Mouse (Mus musculus): Measurements from ENCODE around the gene Cnfn. TPM values are rescaled to one million over a fixed set of nuclear protein-coding genes. Genes with fewer than 3 reads are reported as not detected.
"Not testable (repeated sequence)": the region's sequence is repeated elsewhere in the genome, so short reads cannot be mapped to it uniquely, and the experiment has no call there.

Cnfn gene
- polyA plus RNA-seq, 1 experiment = 1,347 TPM

DNA sequence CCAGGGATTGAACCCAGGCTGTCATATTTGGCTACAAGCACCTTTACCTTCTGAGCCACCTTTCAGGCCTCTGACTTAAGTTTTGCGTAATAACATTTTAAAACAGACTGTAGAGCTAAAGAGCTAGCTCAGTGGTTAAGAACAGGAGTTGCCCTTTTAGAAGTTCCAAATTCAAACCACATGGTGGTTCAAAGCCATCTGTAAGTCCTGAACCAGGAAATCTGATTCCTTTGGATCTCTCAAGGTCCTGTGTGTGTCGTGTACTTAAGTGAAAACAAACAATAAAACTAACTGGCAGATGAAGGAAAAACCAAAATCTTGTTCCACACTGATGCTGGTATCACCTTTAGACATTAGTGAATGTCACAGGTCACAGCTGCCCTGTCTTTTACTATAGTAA, 32.0 kb upstream of the Cnfn start:
- DNase-seq = no peak
- Histone ChIP-seq H3K4me1 (ENCODE audit: control insufficient read depth, insufficient read depth, low read length) (0 out of 2 replicates have a peak, but pooled peaks cover 4% of the 10 kb centered on the region), H3K4me3 (replicated peaks; ENCODE audit: extremely low read depth, low read depth, low read length) (no peak overlapping the region)
- whole genome bisulfite sequencing = 69% methylated on average over 2 of the region's 2 CpGs
- TF ChIP-seq CTCF (IDR thresholded peaks at IDR 0.05; ENCODE audit: insufficient read depth, low read length) = no peak
- TF ChIP-seq POLR2A (IDR thresholded peaks at IDR 0.05; ENCODE audit: borderline replicate concordance, extremely low read depth, low read depth, low read length) = no peak

DNA sequence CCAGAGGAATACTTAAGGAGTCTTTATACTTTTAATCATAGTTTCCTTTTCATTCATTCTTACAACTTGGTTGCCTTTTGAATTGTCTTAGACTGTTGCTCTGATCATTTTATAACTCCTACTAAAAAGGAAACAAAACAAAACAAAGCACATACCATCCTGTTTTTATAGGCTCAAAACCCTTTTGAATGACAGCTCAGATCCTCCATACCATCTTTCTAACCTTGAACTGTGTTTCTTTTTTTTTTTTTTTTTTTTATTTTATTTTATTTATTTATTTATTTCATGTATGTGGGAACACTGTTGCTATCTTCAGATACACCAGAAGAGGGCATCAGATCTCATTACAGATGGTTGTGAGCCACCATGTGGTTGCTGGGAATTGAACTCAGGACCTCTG, 29.5 kb upstream of the Cnfn start:
- H3K4me1 ChIP-seq (ENCODE audit: control insufficient read depth, insufficient read depth, low read length); DNase-seq; H3K4me3 ChIP-seq (replicated peaks; ENCODE audit: extremely low read depth, low read depth, low read length): not testable (repeated sequence)

DNA sequence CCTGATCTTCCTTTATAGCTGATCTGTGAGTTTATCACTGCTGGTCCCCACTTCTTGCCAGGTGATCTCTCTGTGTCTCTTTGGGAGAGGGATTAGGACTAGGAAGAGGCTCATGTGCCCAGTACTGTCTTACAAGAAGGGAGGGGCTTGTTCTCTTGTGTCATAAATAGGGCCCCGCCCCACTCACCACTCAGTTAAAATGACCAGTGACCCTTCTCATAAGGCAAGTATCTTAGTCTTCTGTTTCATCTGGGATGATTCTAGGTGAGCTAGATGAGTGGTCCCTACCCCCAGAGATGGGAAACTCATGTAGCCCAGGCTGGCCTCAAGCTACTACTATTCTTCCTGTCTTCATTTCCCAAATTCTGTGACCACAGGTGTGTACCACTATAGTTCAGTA, 29.1 kb upstream of the Cnfn start, which contains the start of gene Lipe:
Gene Lipe, minus strand, starts transcription at position 101 of the 400 bp plus-strand sequence.
- H3K4me1 ChIP-seq (ENCODE audit: control insufficient read depth, insufficient read depth, low read length) = peaks cover 10% of the 10 kb centered on the region
- 93% methylated on average over 1 of the region's 1 CpGs for WGBS
- TF ChIP-seq CTCF (IDR thresholded peaks at IDR 0.05; ENCODE audit: insufficient read depth, low read length) (no peak), POLR2A (IDR thresholded peaks at IDR 0.05; ENCODE audit: borderline replicate concordance, extremely low read depth, low read depth, low read length) (no peak)
- no peak within 1 kb of the TSS for H3K4me3 ChIP-seq (replicated peaks; ENCODE audit: extremely low read depth, low read depth, low read length)
- DNase-seq = no peak

- no peak for DNase-seq
- peaks cover 13% of the 10 kb centered on the region for H3K4me1 ChIP-seq (ENCODE audit: control insufficient read depth, insufficient read depth, low read length)
- 91% methylated on average over 14 of the region's 14 CpGs for WGBS
- no peak for TF ChIP-seq POLR2A (IDR thresholded peaks at IDR 0.05; ENCODE audit: borderline replicate concordance, extremely low read depth, low read depth, low read length)
- TF ChIP-seq CTCF (IDR thresholded peaks at IDR 0.05; ENCODE audit: insufficient read depth, low read length) = no peak
- H3K4me3 ChIP-seq (replicated peaks; ENCODE audit: extremely low read depth, low read depth, low read length) = peak overlapping the region; percentile 11
Measured at GRCm38 (mm10) chr7:25396621-25397020, 27.1 kb upstream of the Cnfn start.

- H3K4me3 ChIP-seq (replicated peaks; ENCODE audit: extremely low read depth, low read depth, low read length) = peak overlapping the region; percentile 97
- 4% methylated on average over 52 of the region's 52 CpGs for WGBS
- peak; percentile 96 for DNase-seq
- H3K4me1 ChIP-seq (ENCODE audit: control insufficient read depth, insufficient read depth, low read length) = peaks cover 17% of the 10 kb centered on the region
- TF ChIP-seq POLR2A (IDR thresholded peaks at IDR 0.05; ENCODE audit: borderline replicate concordance, extremely low read depth, low read depth, low read length) (peak; percentile 46; the same call in 1 of the 2 replicates), CTCF (IDR thresholded peaks at IDR 0.05; ENCODE audit: insufficient read depth, low read length) (no peak)
Measured at GRCm38 (mm10) chr7:25395558-25396521, 26.3 kb upstream of the Cnfn start.

GRCm38 (mm10) chr7:25395186-25395557, 25.6 kb upstream of the Cnfn start:
- Histone ChIP-seq H3K4me3 (replicated peaks; ENCODE audit: extremely low read depth, low read depth, low read length) (peak overlapping the region; percentile 86), H3K4me1 (ENCODE audit: control insufficient read depth, insufficient read depth, low read length) (peaks cover 21% of the 10 kb centered on the region)
- no peak for TF ChIP-seq CTCF (IDR thresholded peaks at IDR 0.05; ENCODE audit: insufficient read depth, low read length)
- no peak for TF ChIP-seq POLR2A (IDR thresholded peaks at IDR 0.05; ENCODE audit: borderline replicate concordance, extremely low read depth, low read depth, low read length)
- no peak for DNase-seq
- WGBS = 1% methylated on average over 22 of the region's 22 CpGs

DNA sequence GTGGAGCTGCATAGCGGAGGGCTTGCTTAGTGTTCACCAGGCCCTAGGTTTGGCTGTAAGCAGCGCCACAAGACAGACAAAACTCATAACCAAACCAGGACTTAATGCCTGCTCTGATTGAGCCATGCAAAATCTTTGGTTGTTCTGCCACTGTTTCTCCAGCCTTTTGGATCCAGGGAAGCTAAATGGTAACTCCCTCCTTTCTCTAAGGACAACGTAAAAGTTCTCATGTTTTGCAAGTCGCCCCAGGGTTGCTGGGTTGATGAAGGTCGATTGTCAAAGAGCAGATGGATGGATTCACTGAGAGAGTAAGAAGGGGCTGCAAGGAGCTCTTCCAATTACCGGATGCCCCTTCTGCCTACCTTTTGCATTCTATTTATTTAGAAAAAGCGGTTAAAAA, 25.2 kb upstream of the Cnfn start:
- no peak for TF ChIP-seq CTCF (IDR thresholded peaks at IDR 0.05; ENCODE audit: insufficient read depth, low read length)
- TF ChIP-seq POLR2A (IDR thresholded peaks at IDR 0.05; ENCODE audit: borderline replicate concordance, extremely low read depth, low read depth, low read length) = no peak
- Histone ChIP-seq H3K4me3 (replicated peaks; ENCODE audit: extremely low read depth, low read depth, low read length) (peak overlapping the region; percentile 86), H3K4me1 (ENCODE audit: control insufficient read depth, insufficient read depth, low read length) (peaks cover 26% of the 10 kb centered on the region)
- DNase-seq = no peak
- WGBS = 7% methylated on average over 7 of the region's 7 CpGs

DNA sequence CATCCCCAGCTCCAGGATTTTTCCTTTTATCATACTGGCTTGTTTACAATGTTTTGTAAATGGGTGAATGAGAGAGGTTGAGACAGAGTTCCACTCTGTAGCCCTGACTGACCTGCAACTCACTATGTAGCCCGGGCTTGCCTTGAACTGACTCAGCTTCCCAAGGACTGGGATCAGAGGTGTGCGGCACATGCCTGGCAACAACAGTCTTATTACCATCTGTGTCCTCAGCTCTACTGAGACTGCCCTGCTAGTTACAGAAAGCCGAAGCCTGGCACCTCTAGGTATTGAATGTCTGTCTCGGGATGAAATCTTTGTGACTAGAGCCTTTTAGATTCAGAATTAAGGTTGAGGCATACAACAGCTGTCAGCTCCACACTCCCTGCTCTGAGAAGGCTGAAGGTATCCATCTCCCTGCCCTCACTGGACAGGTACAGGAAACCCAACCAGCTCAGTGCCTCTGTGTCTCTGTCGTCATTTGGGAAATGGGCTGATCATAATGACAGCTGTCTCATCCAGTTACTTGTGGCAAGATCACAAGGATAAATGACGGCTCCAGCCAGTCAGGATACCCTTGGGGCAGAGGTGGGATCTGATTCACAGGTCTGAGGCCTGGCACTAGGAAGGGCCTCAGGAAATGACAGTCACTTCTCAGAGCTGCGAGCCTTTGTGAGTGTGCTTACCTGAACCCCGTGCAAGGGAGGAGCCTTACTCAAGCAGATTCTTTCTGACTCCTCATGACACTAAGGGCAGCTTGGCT, 24.1 kb upstream of the Cnfn start:
- TF ChIP-seq POLR2A (IDR thresholded peaks at IDR 0.05; ENCODE audit: borderline replicate concordance, extremely low read depth, low read depth, low read length) = no peak
- no peak for TF ChIP-seq CTCF (IDR thresholded peaks at IDR 0.05; ENCODE audit: insufficient read depth, low read length)
- Histone ChIP-seq H3K4me1 (ENCODE audit: control insufficient read depth, insufficient read depth, low read length) (peaks cover 27% of the 10 kb centered on the region), H3K4me3 (replicated peaks; ENCODE audit: extremely low read depth, low read depth, low read length) (no peak overlapping the region)
- DNase-seq = no peak
- WGBS = 59% methylated on average over 8 of the region's 8 CpGs

DNA sequence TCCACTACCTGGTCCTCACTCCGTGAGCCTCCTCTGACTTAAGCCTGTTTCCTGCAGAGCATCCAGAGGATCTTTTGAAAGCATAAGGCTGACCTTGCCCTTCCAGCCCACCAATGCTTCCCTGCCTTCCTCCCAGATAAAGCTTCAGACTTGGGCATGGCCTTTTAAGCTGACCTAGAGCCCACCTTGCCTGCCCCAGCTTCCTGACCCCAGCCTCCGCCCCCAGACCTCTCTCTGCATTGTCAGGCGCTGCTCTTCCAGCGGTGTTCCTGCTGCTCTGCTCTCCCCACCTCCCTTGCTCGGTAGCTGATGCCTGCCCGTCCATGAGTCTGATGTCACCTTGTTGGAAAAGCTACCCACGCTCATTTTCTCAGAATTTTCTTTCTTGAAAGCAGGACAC, 23.3 kb upstream of the Cnfn start:
- 77% methylated on average over 7 of the region's 7 CpGs for WGBS
- DNase-seq = no peak
- Histone ChIP-seq H3K4me1 (ENCODE audit: control insufficient read depth, insufficient read depth, low read length) (peaks cover 30% of the 10 kb centered on the region), H3K4me3 (replicated peaks; ENCODE audit: extremely low read depth, low read depth, low read length) (no peak overlapping the region)
- TF ChIP-seq POLR2A (IDR thresholded peaks at IDR 0.05; ENCODE audit: borderline replicate concordance, extremely low read depth, low read depth, low read length) (no peak), CTCF (IDR thresholded peaks at IDR 0.05; ENCODE audit: insufficient read depth, low read length) (no peak)

All from lung, adult 2 months (tissue).